Comparison of ENCODE assay signal across 22 mouse cellular contexts in genomic region chr9:119484868-119485267, GRCm38 (mm10). TPM values are rescaled to one million over a fixed set of nuclear protein-coding genes. Genes with fewer than 3 reads are reported as not detected.
DNase-seq lines count a peak whose midpoint lies in the region; ATAC-seq and TF ChIP-seq lines count a peak whose summit lies in the region.
"Had no signal": no experiment of that assay in that cellular context is flagged by ENCODE, and none has a peak within 500 bp of the region (broad histone marks: within the 10 kb centered on the region; RNA-seq: fewer than 3 reads in every experiment).

No protein-coding gene starts in this region.

- no peaks in the 10 kb centered on the region for H3K9me3 ChIP-seq in heart, embryonic 12.5 days (replicated peaks)
- H3K9me3 ChIP-seq in E14TG2a.4 (ENCODE audit: low read length), result peaks cover 3% of the 10 kb centered on the region
- no peaks in the 10 kb centered on the region for H3K9me3 ChIP-seq in forebrain, embryonic 15.5 days
- H3K9me3 ChIP-seq: embryonic facial prominence, embryonic 12.5 days; embryonic facial prominence, embryonic 15.5 days; heart, embryonic 13.5 days; hindbrain, embryonic 12.5 days; hindbrain, embryonic 15.5 days had no signal

- no peak for TF ChIP-seq POLR2A in heart, adult 2 months (IDR thresholded peaks at IDR 0.05; ENCODE audit: insufficient read depth, low read depth, low read length)
- TF ChIP-seq POLR2A in thymus, adult 2 months (IDR thresholded peaks at IDR 0.05; ENCODE audit: control insufficient read depth, extremely low read depth, insufficient read depth, low read length, poor library complexity), result no peak

- no peak overlapping the region for H3K4me2 ChIP-seq in heart, embryonic 12.5 days
- no peak overlapping the region for H3K4me2 ChIP-seq in forebrain, embryonic 15.5 days (replicated peaks)
- H3K4me2 ChIP-seq: embryonic facial prominence, embryonic 12.5 days; embryonic facial prominence, embryonic 15.5 days; heart, embryonic 13.5 days; hindbrain, embryonic 12.5 days; hindbrain, embryonic 15.5 days had no signal

- H3K9ac ChIP-seq in heart, adult 2 months (ENCODE audit: low read depth, low read length), result no peak overlapping the region
- H3K9ac ChIP-seq in heart, embryonic 12.5 days, result no peak overlapping the region
- no peak overlapping the region for H3K9ac ChIP-seq in forebrain, embryonic 15.5 days (replicated peaks)
- H3K9ac ChIP-seq: embryonic facial prominence, embryonic 12.5 days; embryonic facial prominence, embryonic 15.5 days; heart, embryonic 13.5 days; hindbrain, embryonic 12.5 days; hindbrain, embryonic 15.5 days had no signal

- ATAC-seq in heart, embryonic 12.5 days (ENCODE audit: insufficient number of reproducible peaks, low FRiP score), result no peak
- no peak for ATAC-seq in forebrain, embryonic 15.5 days (replicated peaks)
- ATAC-seq: forebrain, embryonic 14.5 days; Patski had no signal

- intact Hi-C loops in heart, adult 2 months (cut with DNase I), result no loop called here

- no peak overlapping the region for H3K4me3 ChIP-seq in heart, adult 2 months
- H3K4me3 ChIP-seq in heart, embryonic 12.5 days, result no peak overlapping the region
- H3K4me3 ChIP-seq in thymus, adult 2 months (ENCODE audit: control insufficient read depth, insufficient read depth, low read length), result no peak overlapping the region
- H3K4me3 ChIP-seq in E14TG2a.4 (replicated peaks; ENCODE audit: low read length), result 0 out of 2 replicates have a peak overlapping the region, but pooled peaks have one; percentile 35
- H3K4me3 ChIP-seq in forebrain, embryonic 15.5 days, result no peak overlapping the region
- H3K4me3 ChIP-seq: embryonic facial prominence, embryonic 12.5 days; embryonic facial prominence, embryonic 15.5 days; heart, embryonic 13.5 days; hindbrain, embryonic 12.5 days; hindbrain, embryonic 15.5 days had no signal

- 85% methylated on average over 13 of the region's 13 CpGs for WGBS in heart, adult 2 months
- 89% methylated on average over 13 of the region's 13 CpGs for WGBS in heart, embryonic 12.5 days
- 34% methylated on average over 13 of the region's 13 CpGs for WGBS in thymus, adult 2 months
- 93% methylated on average over 13 of the region's 13 CpGs for WGBS in forebrain, embryonic 15.5 days

- no peak for TF ChIP-seq EP300 in heart, adult 2 months (IDR thresholded peaks at IDR 0.05; ENCODE audit: insufficient read depth, low read depth, low read length)

- no peaks in the 10 kb centered on the region for H3K79me2 ChIP-seq in heart, adult 2 months (replicated peaks; ENCODE audit: control insufficient read depth, insufficient read depth, low read length)

- peaks cover 3% of the 10 kb centered on the region; the same call in 1 of the 2 replicates for H3K4me1 ChIP-seq in heart, adult 2 months (ENCODE audit: control insufficient read depth, insufficient read depth, low read length)
- H3K4me1 ChIP-seq in heart, embryonic 12.5 days (replicated peaks), result 0 out of 2 replicates have a peak, but pooled peaks cover 2% of the 10 kb centered on the region
- H3K4me1 ChIP-seq in thymus, adult 2 months (replicated peaks; ENCODE audit: control insufficient read depth, insufficient read depth, low read length), result peaks cover 39% of the 10 kb centered on the region
- H3K4me1 ChIP-seq in E14TG2a.4 (replicated peaks; ENCODE audit: low read depth, low read length), result peaks cover 34% of the 10 kb centered on the region
- H3K4me1 ChIP-seq in forebrain, embryonic 15.5 days, result peaks cover 9% of the 10 kb centered on the region
- H3K4me1 ChIP-seq: embryonic facial prominence, embryonic 12.5 days had no signal

- no peaks in the 10 kb centered on the region for H3K36me3 ChIP-seq in heart, adult 2 months (ENCODE audit: control insufficient read depth, insufficient read depth, low read length)
- peaks cover 26% of the 10 kb centered on the region for H3K36me3 ChIP-seq in heart, embryonic 12.5 days
- no peaks in the 10 kb centered on the region for H3K36me3 ChIP-seq in thymus, adult 2 months (ENCODE audit: control insufficient read depth, insufficient read depth, low read length)
- H3K36me3 ChIP-seq in E14TG2a.4 (ENCODE audit: insufficient read depth, low read length), result no peaks in the 10 kb centered on the region
- H3K36me3 ChIP-seq in forebrain, embryonic 15.5 days, result no peaks in the 10 kb centered on the region
- H3K36me3 ChIP-seq: embryonic facial prominence, embryonic 12.5 days; embryonic facial prominence, embryonic 15.5 days; G1E; hindbrain, embryonic 12.5 days; hindbrain, embryonic 15.5 days had no signal

- peak overlapping the region; percentile 75; the same call in 1 of the 2 replicates for H3K27ac ChIP-seq in heart, adult 2 months
- H3K27ac ChIP-seq in heart, embryonic 12.5 days (ENCODE audit: poor library complexity, severe bottlenecking), result no peak overlapping the region
- peak overlapping the region; percentile 41; the same call in 1 of the 2 replicates for H3K27ac ChIP-seq in thymus, adult 2 months (ENCODE audit: control insufficient read depth, insufficient read depth, low read length)
- no peak overlapping the region for H3K27ac ChIP-seq in forebrain, embryonic 15.5 days (replicated peaks)
- H3K27ac ChIP-seq: embryonic facial prominence, embryonic 12.5 days; embryonic facial prominence, embryonic 15.5 days; heart, embryonic 13.5 days; hindbrain, embryonic 12.5 days; hindbrain, embryonic 15.5 days had no signal

- no peak for DNase-seq in heart, adult 2 months
- no peak for DNase-seq in thymus, adult 2 months
- no peak for DNase-seq in thymus, adult 18-20 months
- DNase-seq: adrenal gland, adult 2 months; adrenal gland, postnatal 14 days; cerebellum, adult 11 months; cerebellum, adult 2 months; cerebellum, adult 9-11 months; cerebellum, postnatal 25 days; gastrocnemius, postnatal 36 days; heart, postnatal 14 days had no signal

- TF ChIP-seq CTCF in heart, adult 2 months (IDR thresholded peaks at IDR 0.05), result no peak
- no peak for TF ChIP-seq CTCF in thymus, adult 2 months (IDR thresholded peaks at IDR 0.05; ENCODE audit: borderline replicate concordance, control insufficient read depth, extremely low read depth, insufficient read depth, low read length, poor library complexity)
- TF ChIP-seq CTCF in E14TG2a.4 (conservative IDR thresholded peaks at IDR 0.05; ENCODE audit: low read length), result no peak

- H3K27me3 ChIP-seq in heart, adult 2 months (ENCODE audit: control insufficient read depth, insufficient read depth, low read length), result no peaks in the 10 kb centered on the region
- H3K27me3 ChIP-seq in heart, embryonic 12.5 days (replicated peaks), result no peaks in the 10 kb centered on the region
- H3K27me3 ChIP-seq in thymus, adult 2 months (ENCODE audit: control insufficient read depth, insufficient read depth, low read length), result no peaks in the 10 kb centered on the region
- H3K27me3 ChIP-seq in E14TG2a.4 (ENCODE audit: insufficient read depth, low read length), result peaks cover 25% of the 10 kb centered on the region
- H3K27me3 ChIP-seq in forebrain, embryonic 15.5 days, result no peaks in the 10 kb centered on the region
- H3K27me3 ChIP-seq: embryonic facial prominence, embryonic 12.5 days; embryonic facial prominence, embryonic 15.5 days; hindbrain, embryonic 12.5 days; hindbrain, embryonic 15.5 days; Patski had no signal

RNA-seq across cellular contexts. Expression of gene Exog, which starts 40.1 kb away (rescaled TPM):
- total RNA-seq in heart, adult 2 months (2021), result 1 to 10 TPM; 2.0 to 3.1 TPM
- 1.7 and 2.8 TPM in 2 replicates for polyA plus RNA-seq in heart, adult 2 months (2012; rRNA removed)
- polyA plus RNA-seq in heart, embryonic 12.5 days (2016; fragmentation: Nextera tagmentation; extraction: Ambion mirVana), result 15.4 and 15.5 TPM in 2 replicates
- 9.2 and 9.4 TPM in 2 replicates for polyA plus RNA-seq in thymus, adult 2 months (2012; rRNA removed)
- polyA plus RNA-seq in forebrain, embryonic 15.5 days (2015; fragmentation: Nextera tagmentation; extraction: Ambion mirVana), result 56.7 and 59.7 TPM in 2 replicates

Comparison
In these comparisons a context has a peak if more than half of its experiments do, and no peak if none do; other contexts are left out.
1. H3K27ac ChIP-seq: peak in heart, adult 2 months (single experiment) and thymus, adult 2 months (single experiment); none in heart, embryonic 12.5 days (single experiment) and forebrain, embryonic 15.5 days (single experiment).